Mouse (Mus musculus): ENCODE measurements around the gene Sh3bgrl.

Sh3bgrl gene

DNA sequence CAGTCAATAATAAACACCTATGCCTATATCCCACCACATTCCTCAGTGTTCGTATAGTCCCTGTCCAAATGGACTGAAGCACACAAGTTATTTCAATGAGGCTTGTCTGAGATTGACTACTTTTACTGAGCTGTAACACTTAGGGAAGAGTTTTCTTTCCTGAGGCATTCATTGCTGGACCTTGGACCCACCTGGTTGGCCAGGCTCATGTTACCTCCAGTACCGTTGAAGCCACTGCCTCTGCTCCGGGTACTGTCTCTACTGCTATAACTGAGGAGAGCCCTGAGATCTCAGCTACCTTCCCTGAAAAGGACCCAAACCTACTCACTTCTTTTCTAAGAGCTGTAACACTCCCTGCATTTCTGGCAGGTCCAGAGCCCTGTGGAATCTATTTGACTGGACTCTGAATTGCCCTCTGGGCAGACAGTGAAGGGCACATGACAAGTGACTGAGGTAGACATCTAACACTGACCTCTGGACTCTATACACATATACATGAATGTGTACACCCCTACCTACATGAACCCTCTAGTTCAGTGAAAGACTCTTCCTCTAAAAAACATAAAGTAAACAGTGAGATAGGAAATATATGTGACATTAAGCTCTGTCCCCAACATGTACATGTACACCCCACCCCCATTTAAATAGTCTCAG is 140.3 kb downstream of the Sh3bgrl start:
- no peak for DNase-seq (ENCODE audit: extremely low read depth, low read depth, low spot score)

DNA sequence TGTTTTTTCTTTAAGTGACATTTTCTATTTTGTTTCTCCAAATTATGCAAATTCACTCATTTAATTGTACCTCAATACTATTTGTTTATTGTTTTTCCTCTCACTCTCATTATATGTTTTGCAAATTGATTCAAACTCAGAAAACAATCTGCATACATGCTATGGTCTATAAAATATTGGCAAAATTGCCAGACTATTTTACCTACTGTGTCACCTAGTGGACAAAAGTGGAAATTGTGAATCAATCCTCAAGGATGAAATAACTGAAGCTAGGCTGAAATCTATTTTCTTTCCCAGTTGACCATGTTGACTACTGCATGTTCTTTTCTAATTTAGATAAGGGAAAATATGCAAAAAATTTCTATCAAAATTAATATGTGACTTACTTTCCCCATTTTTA is 143.0 kb downstream of the Sh3bgrl start:
- no peak for DNase-seq (ENCODE audit: extremely low read depth, low read depth, low spot score)
